Mouse (Mus musculus) kidney, postnatal 0 days (tissue): Measurements from ENCODE around the gene Mkrn2os. TPM values are rescaled to one million over a fixed set of nuclear protein-coding genes. Genes with fewer than 3 reads are reported as not detected.

Source experiments
- ATAC-seq: fragments of 200-750 bp; cut with Nextera tagmentation; replicated peaks from 2 replicates; pipeline ENCODE4 v1.8.0; 2017; ENCODE audit warnings: low read depth, moderate number of reproducible peaks, moderate TSS enrichment, moderate library complexity; ENCODE audit not compliant: low FRiP score
- DNase-seq: peaks from one replicate; pipeline ENCODE4 v3.0.0-alpha.2; 2016; ENCODE audit warnings: low spot score
- H3K27ac ChIP-seq: fragments of 300-500 bp; sonication (generic); 2 replicates; pipeline ENCODE4 v1.5.1; 2014; ENCODE audit warnings: mild to moderate bottlenecking
- H3K27me3 ChIP-seq: fragments of 300-500 bp; sonication (generic); 2 replicates; pipeline ENCODE4 v1.6.1; 2014; ENCODE audit warnings: low read length, mixed read lengths; ENCODE audit not compliant: insufficient read depth
- H3K36me3 ChIP-seq: fragments of 300-500 bp; sonication (generic); 2 replicates; pipeline ENCODE4 v1.6.1; 2014; ENCODE audit warnings: low read length, mixed read lengths; ENCODE audit not compliant: insufficient read depth
- H3K4me1 ChIP-seq: fragments of 300-500 bp; sonication (generic); replicated peaks from 2 replicates; pipeline ENCODE4 v1.6.1; 2014; ENCODE audit warnings: antibody characterized with exemption, low read length, mixed read lengths; ENCODE audit not compliant: insufficient read depth
- H3K4me2 ChIP-seq: fragments of 300-500 bp; sonication (generic); 2 replicates; pipeline ENCODE4 v1.6.1; 2014; ENCODE audit warnings: mild to moderate bottlenecking, low read length, moderate library complexity, mixed read lengths
- H3K4me3 ChIP-seq: fragments of 300-500 bp; sonication (generic); replicated peaks from 2 replicates; pipeline ENCODE4 v1.5.1; 2014; ENCODE audit warnings: low read depth, low read length
- H3K9ac ChIP-seq: fragments of 300-500 bp; sonication (generic); 2 replicates; pipeline ENCODE4 v1.6.1; 2014; ENCODE audit warnings: low read depth, low read length
- H3K9me3 ChIP-seq: fragments of 300-500 bp; sonication (generic); replicated peaks from 2 replicates; pipeline ENCODE4 v1.6.1; 2016; ENCODE audit warnings: low read length, inconsistent platforms, mixed read lengths
- CTCF ChIP-seq: IDR thresholded peaks from 2 replicates; pipeline ENCODE4 v1.5.1; 2016; ENCODE audit warnings: antibody characterized with exemption, low read depth, mild to moderate bottlenecking, moderate library complexity
- WGBS: fragments of 180-500 bp; shearing (Covaris S2); extraction: QIAGEN DNeasy Blood & Tissue Kit; methylation state at CpG from one replicate; pipeline ENCODE4 v1.1.7; 2014; 5-methylcytosine and 5-hydroxymethylcytosine counted together
- polyA plus RNA-seq: library from polyadenylated mRNA; unstranded; fragments of >200 nt; fragmentation: Nextera tagmentation; extraction: Ambion mirVana; gene quantifications from 2 replicates; pipeline ENCODE4 v1.2.1, GENCODE M21; 2015

The Mkrn2os gene
- polyA plus RNA-seq, 1 experiment from 2014 or later = 8.3 TPM

DNA sequence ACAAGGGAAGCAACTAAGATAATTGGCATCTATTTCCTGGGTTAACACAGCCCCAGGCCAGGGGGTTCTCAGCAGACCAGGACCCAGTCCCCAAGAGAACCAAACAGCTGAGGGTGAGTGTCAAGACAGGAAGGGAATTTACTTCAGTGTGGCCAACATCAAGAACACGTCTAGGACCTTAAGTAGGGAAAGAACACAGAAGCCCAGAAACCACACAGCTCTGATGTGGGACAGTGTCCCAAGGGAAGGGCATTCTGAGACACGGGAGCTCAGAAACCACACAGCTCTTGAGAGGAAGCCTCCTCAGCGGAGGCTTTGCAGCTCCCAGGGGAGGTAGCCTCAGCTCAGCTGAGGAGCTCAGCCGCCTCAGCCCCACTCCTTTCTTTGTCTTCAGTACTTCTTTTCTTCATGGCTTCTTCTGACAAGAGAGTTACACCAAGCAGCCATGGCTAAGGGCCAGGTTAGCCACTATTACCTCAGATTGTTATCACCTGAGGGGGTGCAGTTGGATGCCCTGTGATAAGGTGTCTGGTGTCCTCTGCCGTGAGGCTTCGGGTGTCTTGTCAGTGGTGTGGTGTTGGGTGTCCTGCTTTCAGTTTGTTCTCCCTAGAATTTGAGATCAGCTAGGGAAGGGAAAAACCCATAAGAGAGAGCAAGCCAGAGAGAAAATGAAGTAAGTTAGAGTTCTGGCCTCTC, 8.8 kb downstream of the Mkrn2os start:
- Histone ChIP-seq H3K27ac (no peak overlapping the region), H3K9me3 (no peaks in the 10 kb centered on the region), H3K27me3 (no peaks in the 10 kb centered on the region), H3K4me3 (no peak overlapping the region), H3K9ac (no peak overlapping the region), H3K4me1 (no peaks in the 10 kb centered on the region), H3K36me3 (0 out of 2 replicates have a peak, but pooled peaks cover 2% of the 10 kb centered on the region), H3K4me2 (no peak overlapping the region)
- no peak for ATAC-seq
- DNase-seq = no peak
- WGBS = 71% methylated on average over 6 of the region's 6 CpGs
- no peak for TF ChIP-seq CTCF

GRCm38 (mm10) chr6:115582328-115583115, 9.9 kb downstream of the Mkrn2os start:
- no peaks in the 10 kb centered on the region for H3K27me3 ChIP-seq
- WGBS = 77% methylated on average over 10 of the region's 10 CpGs
- no peak overlapping the region for H3K4me2 ChIP-seq
- no peak overlapping the region for H3K9ac ChIP-seq
- 0 out of 2 replicates have a peak, but pooled peaks cover 8% of the 10 kb centered on the region for H3K36me3 ChIP-seq
- H3K9me3 ChIP-seq = no peaks in the 10 kb centered on the region
- TF ChIP-seq CTCF = no peak
- DNase-seq (no peak), ATAC-seq (no peak)
- no peaks in the 10 kb centered on the region for H3K4me1 ChIP-seq
- no peak overlapping the region for H3K27ac ChIP-seq
- no peak overlapping the region for H3K4me3 ChIP-seq

GRCm38 (mm10) chr6:115580810-115581209, 11.6 kb downstream of the Mkrn2os start:
- Histone ChIP-seq H3K27ac (no peak overlapping the region), H3K4me2 (no peak overlapping the region), H3K36me3 (0 out of 2 replicates have a peak, but pooled peaks cover 18% of the 10 kb centered on the region), H3K9me3 (no peaks in the 10 kb centered on the region), H3K9ac (no peak overlapping the region), H3K4me3 (no peak overlapping the region), H3K27me3 (no peaks in the 10 kb centered on the region), H3K4me1 (no peaks in the 10 kb centered on the region)
- TF ChIP-seq CTCF = no peak
- no peak for DNase-seq
- WGBS = 76% methylated on average over 3 of the region's 3 CpGs
- ATAC-seq = no peak

- Histone ChIP-seq H3K9ac (no peak overlapping the region), H3K27me3 (no peaks in the 10 kb centered on the region), H3K4me1 (no peaks in the 10 kb centered on the region), H3K4me3 (no peak overlapping the region), H3K27ac (no peak overlapping the region), H3K4me2 (no peak overlapping the region), H3K36me3 (peaks cover 31% of the 10 kb centered on the region; the same call in 1 of the 2 replicates), H3K9me3 (no peaks in the 10 kb centered on the region)
- 94% methylated on average over 9 of the region's 9 CpGs for WGBS
- no peak for ATAC-seq
- DNase-seq = no peak
- no peak for TF ChIP-seq CTCF
Observed at GRCm38 (mm10) chr6:115577941-115578340, 14.4 kb downstream of the Mkrn2os start.

DNA sequence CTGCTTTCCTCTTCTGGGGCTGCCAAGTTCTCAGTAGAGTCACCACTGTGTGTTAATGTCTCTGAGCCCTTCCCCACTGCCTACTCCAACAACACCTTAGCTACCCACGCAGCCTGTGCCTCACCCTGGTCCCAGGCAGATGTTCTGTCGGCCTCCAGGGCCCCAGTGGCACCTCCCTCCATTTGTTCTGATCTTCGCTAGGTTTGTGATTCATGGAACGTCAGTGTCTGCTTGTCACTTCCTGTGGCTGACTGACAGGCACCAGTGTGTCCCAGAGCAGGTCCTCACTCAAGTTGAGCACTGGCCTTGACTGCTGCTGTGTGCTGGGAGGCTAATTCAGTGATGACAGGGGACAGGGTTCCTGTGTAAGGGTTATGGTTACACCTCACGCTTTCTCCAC, 15.0 kb downstream of the Mkrn2os start:
- WGBS = 76% methylated on average over 5 of the region's 5 CpGs
- no peak overlapping the region for H3K27ac ChIP-seq
- TF ChIP-seq CTCF = no peak
- H3K4me2 ChIP-seq = no peak overlapping the region
- no peak overlapping the region for H3K4me3 ChIP-seq
- no peaks in the 10 kb centered on the region for H3K27me3 ChIP-seq
- H3K9ac ChIP-seq = no peak overlapping the region
- H3K4me1 ChIP-seq = no peaks in the 10 kb centered on the region
- no peak for ATAC-seq
- no peak for DNase-seq
- H3K9me3 ChIP-seq = no peaks in the 10 kb centered on the region
- H3K36me3 ChIP-seq = peaks cover 31% of the 10 kb centered on the region; the same call in 1 of the 2 replicates

DNA sequence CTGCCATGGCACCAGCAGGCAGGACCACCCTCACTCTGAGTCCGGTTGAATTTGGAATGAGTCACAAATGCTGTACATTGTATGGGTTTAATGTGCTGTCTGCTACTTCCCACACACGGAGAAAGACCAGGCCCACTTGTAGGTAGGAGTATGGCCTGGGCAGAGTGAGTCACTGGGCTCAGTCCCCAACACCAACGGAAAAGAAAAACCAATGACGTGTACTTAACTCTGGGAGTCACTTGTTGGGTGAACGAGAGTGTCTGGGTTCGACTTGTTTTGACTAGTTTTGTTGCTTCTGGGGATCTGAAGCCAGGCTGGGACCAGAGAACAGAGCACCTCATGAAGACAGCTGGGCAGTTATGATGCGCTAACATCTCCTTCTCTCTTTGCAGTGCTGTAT, 18.2 kb downstream of the Mkrn2os start:
- no peak for TF ChIP-seq CTCF
- DNase-seq = no peak
- Histone ChIP-seq H3K9ac (no peak overlapping the region), H3K27me3 (no peaks in the 10 kb centered on the region), H3K27ac (no peak overlapping the region), H3K36me3 (peaks cover 48% of the 10 kb centered on the region), H3K9me3 (no peaks in the 10 kb centered on the region), H3K4me1 (no peaks in the 10 kb centered on the region), H3K4me2 (no peak overlapping the region), H3K4me3 (no peak overlapping the region)
- no peak for ATAC-seq
- WGBS = 89% methylated on average over 7 of the region's 7 CpGs
